Mouse (Mus musculus): ENCODE results near the gene Trappc6a.

Gene Trappc6a

GRCm38 (mm10) chr7:19523757-19524419, 15.7 kb downstream of the Trappc6a start:
- DNase-seq (ENCODE audit: low spot score): peak; percentile 45

GRCm38 (mm10) chr7:19524420-19525104, 16.4 kb downstream of the Trappc6a start:
- no peak for DNase-seq (ENCODE audit: low spot score)

- DNase-seq (ENCODE audit: low spot score): no peak
Observed at GRCm38 (mm10) chr7:19525105-19525481, 16.9 kb downstream of the Trappc6a start.

GRCm38 (mm10) chr7:19531077-19531476, 22.9 kb downstream of the Trappc6a start:
- no peak for DNase-seq (ENCODE audit: low spot score)

- DNase-seq (ENCODE audit: low spot score): no peak
Observed at GRCm38 (mm10) chr7:19532240-19532639, 24.0 kb downstream of the Trappc6a start.

GRCm38 (mm10) chr7:19534676-19535075, 26.5 kb downstream of the Trappc6a start:
- DNase-seq (ENCODE audit: low spot score): no peak

- peak; percentile 49 for DNase-seq (ENCODE audit: low spot score)
Observed at GRCm38 (mm10) chr7:19540771-19541566, 32.8 kb downstream of the Trappc6a start.

GRCm38 (mm10) chr7:19541681-19542154, 33.5 kb downstream of the Trappc6a start:
- no peak for DNase-seq (ENCODE audit: low spot score)

GRCm38 (mm10) chr7:19542155-19542691, 34.0 kb downstream of the Trappc6a start:
- no peak for DNase-seq (ENCODE audit: low spot score)

- DNase-seq (ENCODE audit: low spot score): no peak
Observed at GRCm38 (mm10) chr7:19543584-19543983, 35.4 kb downstream of the Trappc6a start.

GRCm38 (mm10) chr7:19546007-19546406, 37.8 kb downstream of the Trappc6a start:
- no peak for DNase-seq (ENCODE audit: low spot score)

GRCm38 (mm10) chr7:19547344-19547969, 39.3 kb downstream of the Trappc6a start:
- DNase-seq (ENCODE audit: low spot score): peak; percentile 44

- peak; percentile 69 for DNase-seq (ENCODE audit: low spot score)
Observed at GRCm38 (mm10) chr7:19549394-19549793, 41.2 kb downstream of the Trappc6a start.

- no peak for DNase-seq (ENCODE audit: low spot score)
Observed at GRCm38 (mm10) chr7:19551634-19552033, 43.4 kb downstream of the Trappc6a start.

- no peak for DNase-seq (ENCODE audit: low spot score)
Observed at GRCm38 (mm10) chr7:19552443-19552842, 44.2 kb downstream of the Trappc6a start.

GRCm38 (mm10) chr7:19554168-19554567, 46.0 kb downstream of the Trappc6a start:
- no peak for DNase-seq (ENCODE audit: low spot score)

- no peak for DNase-seq (ENCODE audit: low spot score)
Observed at GRCm38 (mm10) chr7:19557086-19557485, 48.9 kb downstream of the Trappc6a start.

- no peak for DNase-seq (ENCODE audit: low spot score)
Observed at GRCm38 (mm10) chr7:19557982-19558900, 50.0 kb downstream of the Trappc6a start.

- DNase-seq (ENCODE audit: low spot score): no peak
Observed at GRCm38 (mm10) chr7:19558965-19559364, 50.8 kb downstream of the Trappc6a start.

- DNase-seq (ENCODE audit: low spot score): no peak
Observed at GRCm38 (mm10) chr7:19560491-19561260, 52.5 kb downstream of the Trappc6a start.
